Mouse (Mus musculus): ENCODE measurements around the gene Tcf19. TPM values are rescaled to one million over a fixed set of nuclear protein-coding genes. Genes with fewer than 3 reads are reported as not detected.
A peak's percentile ranks its signal among the peaks of the same experiment; 100 is the strongest.
"Not testable (repeated sequence)": the region's sequence is repeated elsewhere in the genome, so short reads cannot be mapped to it uniquely, and the experiment has no call there.

The Tcf19 gene
- total and polyA plus RNA-seq, 2 experiments from 2014 or later: 16.6 to 30.9 TPM

- 53% methylated on average over 5 of the region's 5 CpGs for WGBS
- Histone ChIP-seq H3K4me3 (ENCODE audit: low read length) (no peak overlapping the region), H3K27me3 (ENCODE audit: insufficient read depth, low read length) (no peaks in the 10 kb centered on the region), H3K27ac (no peak overlapping the region), H3K36me3 (ENCODE audit: insufficient read depth, low read length) (no peaks in the 10 kb centered on the region), H3K9me3 (ENCODE audit: low read length) (no peaks in the 10 kb centered on the region), H3K4me2 (ENCODE audit: low read depth, low read length) (no peak overlapping the region), H3K4me1 (ENCODE audit: insufficient read depth, low read length) (no peaks in the 10 kb centered on the region), H3K9ac (replicated peaks; ENCODE audit: low read length) (no peak overlapping the region)
- no peak for TF ChIP-seq CTCF (IDR thresholded peaks at IDR 0.05; ENCODE audit: low read depth)
- DNase-seq (ENCODE audit: low spot score) (no peak), ATAC-seq (no peak)
Observed at GRCm38 (mm10) chr17:35490320-35490719, 26.3 kb downstream of the Tcf19 start.

GRCm38 (mm10) chr17:35488041-35488440 lies 28.6 kb downstream of the Tcf19 start:
- H3K36me3 ChIP-seq (ENCODE audit: insufficient read depth, low read length): no peaks in the 10 kb centered on the region
- no peak for DNase-seq (ENCODE audit: low spot score)
- no peaks in the 10 kb centered on the region for H3K9me3 ChIP-seq (ENCODE audit: low read length)
- H3K27me3 ChIP-seq (ENCODE audit: insufficient read depth, low read length): no peaks in the 10 kb centered on the region
- H3K4me3 ChIP-seq (ENCODE audit: low read length): no peak overlapping the region
- TF ChIP-seq CTCF (IDR thresholded peaks at IDR 0.05; ENCODE audit: low read depth): no peak
- no peak for ATAC-seq
- no peak overlapping the region for H3K4me2 ChIP-seq (ENCODE audit: low read depth, low read length)
- H3K27ac ChIP-seq: no peak overlapping the region
- no peak overlapping the region for H3K9ac ChIP-seq (replicated peaks; ENCODE audit: low read length)
- WGBS: 95% methylated on average over 2 of the region's 2 CpGs
- H3K4me1 ChIP-seq (ENCODE audit: insufficient read depth, low read length): no peaks in the 10 kb centered on the region

- TF ChIP-seq CTCF (IDR thresholded peaks at IDR 0.05; ENCODE audit: low read depth): no peak
- no peak for ATAC-seq
- Histone ChIP-seq H3K27me3 (ENCODE audit: insufficient read depth, low read length) (no peaks in the 10 kb centered on the region), H3K4me3 (ENCODE audit: low read length) (no peak overlapping the region), H3K4me1 (ENCODE audit: insufficient read depth, low read length) (no peaks in the 10 kb centered on the region), H3K9me3 (ENCODE audit: low read length) (no peaks in the 10 kb centered on the region), H3K36me3 (ENCODE audit: insufficient read depth, low read length) (no peaks in the 10 kb centered on the region), H3K9ac (replicated peaks; ENCODE audit: low read length) (no peak overlapping the region), H3K27ac (no peak overlapping the region), H3K4me2 (ENCODE audit: low read depth, low read length) (no peak overlapping the region)
- DNase-seq (ENCODE audit: low spot score): no peak
- WGBS: 57% methylated on average over 10 of the region's 10 CpGs
Observed at GRCm38 (mm10) chr17:35486726-35487125, 29.9 kb downstream of the Tcf19 start.

- H3K4me3 ChIP-seq (ENCODE audit: low read length): no peak overlapping the region
- 29% methylated on average over 4 of the region's 4 CpGs for WGBS
- H3K4me1 ChIP-seq (ENCODE audit: insufficient read depth, low read length): no peaks in the 10 kb centered on the region
- no peaks in the 10 kb centered on the region for H3K27me3 ChIP-seq (ENCODE audit: insufficient read depth, low read length)
- TF ChIP-seq CTCF (IDR thresholded peaks at IDR 0.05; ENCODE audit: low read depth): no peak
- no peak for ATAC-seq
- H3K36me3 ChIP-seq (ENCODE audit: insufficient read depth, low read length): no peaks in the 10 kb centered on the region
- no peaks in the 10 kb centered on the region for H3K9me3 ChIP-seq (ENCODE audit: low read length)
- H3K4me2 ChIP-seq (ENCODE audit: low read depth, low read length): no peak overlapping the region
- H3K27ac ChIP-seq: no peak overlapping the region
- DNase-seq (ENCODE audit: low spot score): no peak
- no peak overlapping the region for H3K9ac ChIP-seq (replicated peaks; ENCODE audit: low read length)
Observed at GRCm38 (mm10) chr17:35485702-35486101, 30.9 kb downstream of the Tcf19 start.

- Histone ChIP-seq H3K27me3 (ENCODE audit: insufficient read depth, low read length) (no peaks in the 10 kb centered on the region), H3K9me3 (ENCODE audit: low read length) (no peaks in the 10 kb centered on the region), H3K4me1 (ENCODE audit: insufficient read depth, low read length) (no peaks in the 10 kb centered on the region), H3K27ac (no peak overlapping the region), H3K4me2 (ENCODE audit: low read depth, low read length) (no peak overlapping the region), H3K36me3 (ENCODE audit: insufficient read depth, low read length) (no peaks in the 10 kb centered on the region), H3K9ac (replicated peaks; ENCODE audit: low read length) (no peak overlapping the region), H3K4me3 (ENCODE audit: low read length) (no peak overlapping the region)
- 3% methylated on average over 9 of the region's 9 CpGs for WGBS
- ATAC-seq (0 out of 2 replicates have a peak, but pooled peaks have one; percentile 35), DNase-seq (ENCODE audit: low spot score) (peak; percentile 79)
- peak; percentile 90 for TF ChIP-seq CTCF (IDR thresholded peaks at IDR 0.05; ENCODE audit: low read depth)
Observed at GRCm38 (mm10) chr17:35484066-35484465, 32.6 kb downstream of the Tcf19 start.

- TF ChIP-seq CTCF (IDR thresholded peaks at IDR 0.05; ENCODE audit: low read depth): no peak
- WGBS: 2% methylated on average over 75 of the region's 80 CpGs
- DNase-seq (ENCODE audit: low spot score): no peak
- peak within 1 kb of the TSS; percentile 38 for H3K4me3 ChIP-seq (ENCODE audit: low read length)
- no peaks in the 10 kb centered on the region for H3K9me3 ChIP-seq (ENCODE audit: low read length)
- no peak within 1 kb of the TSS for H3K27ac ChIP-seq
- no peak for ATAC-seq
- H3K27me3 ChIP-seq (ENCODE audit: insufficient read depth, low read length): peaks cover 18% of the 10 kb centered on the region
- peak within 1 kb of the TSS; percentile 13; the same call in 1 of the 2 replicates for H3K9ac ChIP-seq (replicated peaks; ENCODE audit: low read length)
- peak within 1 kb of the TSS; percentile 60 for H3K4me2 ChIP-seq (ENCODE audit: low read depth, low read length)
- H3K4me1 ChIP-seq (ENCODE audit: insufficient read depth, low read length): 0 out of 2 replicates have a peak, but pooled peaks cover 3% of the 10 kb centered on the region
- no peaks in the 10 kb centered on the region for H3K36me3 ChIP-seq (ENCODE audit: insufficient read depth, low read length)
Observed at GRCm38 (mm10) chr17:35469842-35470751, 46.5 kb downstream of the Tcf19 start, which contains the start of gene H2-Q10. Gene H2-Q10, plus strand, starts transcription at chr17:35470089.

GRCm38 (mm10) chr17:35468936-35469335 lies 47.7 kb downstream of the Tcf19 start:
- not testable (repeated sequence) for H3K36me3 ChIP-seq (ENCODE audit: insufficient read depth, low read length); ATAC-seq; DNase-seq (ENCODE audit: low spot score); H3K9me3 ChIP-seq (ENCODE audit: low read length); H3K27ac ChIP-seq; H3K4me3 ChIP-seq (ENCODE audit: low read length); H3K9ac ChIP-seq (replicated peaks; ENCODE audit: low read length); H3K4me2 ChIP-seq (ENCODE audit: low read depth, low read length); H3K4me1 ChIP-seq (ENCODE audit: insufficient read depth, low read length)
- WGBS: 54% methylated on average over 3 of the region's 3 CpGs
- peaks cover 18% of the 10 kb centered on the region for H3K27me3 ChIP-seq (ENCODE audit: insufficient read depth, low read length)

Data from hindbrain, postnatal 0 days (tissue).